Mouse (Mus musculus) midbrain, embryonic 11.5 days (tissue): Measurements from ENCODE around the gene Limk2. TPM values are rescaled to one million over a fixed set of nuclear protein-coding genes. Genes with fewer than 3 reads are reported as not detected.

Source experiments
- ATAC-seq: fragments of 200-750 bp; cut with Nextera tagmentation; 2 replicates; pipeline ENCODE4 v1.8.0; 2017; ENCODE audit warnings: moderate TSS enrichment, moderate library complexity; ENCODE audit not compliant: low FRiP score
- DNase-seq: peaks from one replicate; pipeline ENCODE4 v3.0.0; 2015; ENCODE audit warnings: low spot score; ENCODE audit errors: missing footprints
- H3K27ac ChIP-seq: fragments of 300-500 bp; sonication (generic); 2 replicates; pipeline ENCODE4 v1.5.1; 2014; ENCODE audit warnings: low read depth, low read length
- H3K27me3 ChIP-seq: fragments of 300-500 bp; sonication (generic); 2 replicates; pipeline ENCODE4 v1.6.1; 2014; ENCODE audit warnings: mild to moderate bottlenecking, low read length, moderate library complexity, mixed read lengths; ENCODE audit not compliant: control insufficient read depth, insufficient read depth
- H3K36me3 ChIP-seq: fragments of 300-500 bp; sonication (generic); 2 replicates; pipeline ENCODE4 v1.6.1; 2014; ENCODE audit warnings: mild to moderate bottlenecking, low read length, moderate library complexity, mixed read lengths; ENCODE audit not compliant: control insufficient read depth, insufficient read depth
- H3K4me1 ChIP-seq: fragments of 300-500 bp; sonication (generic); 2 replicates; pipeline ENCODE4 v1.6.1; 2014; ENCODE audit warnings: low read length; ENCODE audit not compliant: control insufficient read depth, insufficient read depth
- H3K4me2 ChIP-seq: fragments of 300-500 bp; sonication (generic); 2 replicates; pipeline ENCODE4 v1.6.1; 2014; ENCODE audit warnings: mild to moderate bottlenecking, moderate library complexity
- H3K4me3 ChIP-seq: fragments of 300-500 bp; sonication (generic); 2 replicates; pipeline ENCODE4 v1.5.1; 2014; ENCODE audit warnings: low read depth, low read length
- H3K9ac ChIP-seq: fragments of 300-500 bp; sonication (generic); 2 replicates; pipeline ENCODE4 v1.6.1; 2014; ENCODE audit warnings: low read length
- H3K9me3 ChIP-seq: fragments of 300-500 bp; sonication (generic); 2 replicates; pipeline ENCODE4 v1.6.1; 2016; ENCODE audit warnings: low read length; ENCODE audit not compliant: control insufficient read depth
- WGBS: fragments of 180-500 bp; shearing (Covaris S2); extraction: QIAGEN DNeasy Blood & Tissue Kit; methylation state at CpG from one replicate; pipeline ENCODE4 v1.1.7; 2014; 5-methylcytosine and 5-hydroxymethylcytosine counted together
- polyA plus RNA-seq: library from polyadenylated mRNA; unstranded; fragments of >200 nt; fragmentation: Nextera tagmentation; extraction: Ambion mirVana; gene quantifications from 2 replicates; pipeline ENCODE4 v1.2.1, GENCODE M21; 2014

Limk2 gene
- polyA plus RNA-seq, 1 experiment from 2014 or later, result 63.4 TPM

GRCm38 (mm10) chr11:3396562-3396961 is 12.4 kb downstream of the Limk2 start:
- Histone ChIP-seq H3K27ac (peak overlapping the region; percentile 32), H3K4me1 (peaks cover 7% of the 10 kb centered on the region; the same call in 1 of the 2 replicates), H3K27me3 (no peaks in the 10 kb centered on the region), H3K9me3 (no peaks in the 10 kb centered on the region), H3K9ac (no peak overlapping the region), H3K36me3 (no peaks in the 10 kb centered on the region), H3K4me3 (no peak overlapping the region), H3K4me2 (no peak overlapping the region)
- peak; percentile 78 for ATAC-seq
- 52% methylated on average over 8 of the region's 8 CpGs for WGBS
- peak; percentile 85 for DNase-seq

- DNase-seq (no peak), ATAC-seq (peak; percentile 76)
- Histone ChIP-seq H3K4me3 (no peak overlapping the region), H3K27ac (0 out of 2 replicates have a peak overlapping the region, but pooled peaks have one; percentile 32), H3K36me3 (no peaks in the 10 kb centered on the region), H3K9ac (no peak overlapping the region), H3K4me2 (no peak overlapping the region), H3K9me3 (no peaks in the 10 kb centered on the region), H3K27me3 (no peaks in the 10 kb centered on the region), H3K4me1 (peaks cover 7% of the 10 kb centered on the region; the same call in 1 of the 2 replicates)
- 56% methylated on average over 3 of the region's 3 CpGs for WGBS
Measured at GRCm38 (mm10) chr11:3396091-3396490, 12.9 kb downstream of the Limk2 start.

GRCm38 (mm10) chr11:3394520-3394919 is 14.5 kb downstream of the Limk2 start:
- no peak overlapping the region for H3K4me2 ChIP-seq
- 59% methylated on average over 5 of the region's 5 CpGs for WGBS
- H3K9ac ChIP-seq, result no peak overlapping the region
- H3K9me3 ChIP-seq, result no peaks in the 10 kb centered on the region
- DNase-seq, result no peak
- no peak overlapping the region for H3K27ac ChIP-seq
- ATAC-seq, result no peak
- peaks cover 7% of the 10 kb centered on the region; the same call in 1 of the 2 replicates for H3K4me1 ChIP-seq
- no peak overlapping the region for H3K4me3 ChIP-seq
- no peaks in the 10 kb centered on the region for H3K36me3 ChIP-seq
- H3K27me3 ChIP-seq, result no peaks in the 10 kb centered on the region

GRCm38 (mm10) chr11:3392526-3392925 is 16.5 kb downstream of the Limk2 start:
- Histone ChIP-seq H3K4me1 (peaks cover 7% of the 10 kb centered on the region; the same call in 1 of the 2 replicates), H3K27ac (no peak overlapping the region), H3K36me3 (no peaks in the 10 kb centered on the region), H3K27me3 (no peaks in the 10 kb centered on the region), H3K4me3 (no peak overlapping the region), H3K9ac (no peak overlapping the region), H3K9me3 (no peaks in the 10 kb centered on the region), H3K4me2 (no peak overlapping the region)
- DNase-seq (no peak), ATAC-seq (no peak)
- WGBS, result 87% methylated on average over 8 of the region's 8 CpGs

- no peaks in the 10 kb centered on the region for H3K27me3 ChIP-seq
- ATAC-seq, result no peak
Measured at GRCm38 (mm10) chr11:3390789-3391188, 18.2 kb downstream of the Limk2 start.

GRCm38 (mm10) chr11:3389996-3390395 is 19.0 kb downstream of the Limk2 start:
- DNase-seq, result no peak
- no peaks in the 10 kb centered on the region for H3K27me3 ChIP-seq
- H3K4me1 ChIP-seq, result no peaks in the 10 kb centered on the region
- no peak overlapping the region for H3K4me2 ChIP-seq
- no peak overlapping the region for H3K27ac ChIP-seq
- no peak overlapping the region for H3K9ac ChIP-seq
- no peak overlapping the region for H3K4me3 ChIP-seq
- WGBS, result 74% methylated on average over 5 of the region's 5 CpGs
- no peaks in the 10 kb centered on the region for H3K36me3 ChIP-seq
- ATAC-seq, result no peak
- H3K9me3 ChIP-seq, result no peaks in the 10 kb centered on the region

More at GRCm38 (mm10) chr11:3390789-3391188, 18.2 kb downstream of the Limk2 start:
- H3K36me3 ChIP-seq, result no peaks in the 10 kb centered on the region
- no peak for DNase-seq
- WGBS, result 91% methylated on average over 5 of the region's 5 CpGs
- H3K4me3 ChIP-seq, result no peak overlapping the region
- no peaks in the 10 kb centered on the region for H3K4me1 ChIP-seq
- no peak overlapping the region for H3K9ac ChIP-seq
- no peak overlapping the region for H3K4me2 ChIP-seq
- H3K27ac ChIP-seq, result no peak overlapping the region
- no peaks in the 10 kb centered on the region for H3K9me3 ChIP-seq

- no peak overlapping the region for H3K27ac ChIP-seq
- H3K4me2 ChIP-seq, result no peak overlapping the region
- no peaks in the 10 kb centered on the region for H3K27me3 ChIP-seq
- H3K4me1 ChIP-seq, result no peaks in the 10 kb centered on the region
- H3K36me3 ChIP-seq, result peaks cover 2% of the 10 kb centered on the region; the same call in 1 of the 2 replicates
- WGBS, result 89% methylated on average over 6 of the region's 6 CpGs
- no peak for DNase-seq
- H3K9me3 ChIP-seq, result no peaks in the 10 kb centered on the region
- H3K9ac ChIP-seq, result no peak overlapping the region
- no peak for ATAC-seq
- H3K4me3 ChIP-seq, result no peak overlapping the region
Measured at GRCm38 (mm10) chr11:3387482-3388196, 21.4 kb downstream of the Limk2 start.

GRCm38 (mm10) chr11:3386941-3387368 is 22.0 kb downstream of the Limk2 start:
- H3K4me2 ChIP-seq, result no peak overlapping the region
- H3K27me3 ChIP-seq, result no peaks in the 10 kb centered on the region
- H3K36me3 ChIP-seq, result peaks cover 2% of the 10 kb centered on the region; the same call in 1 of the 2 replicates
- no peak overlapping the region for H3K4me3 ChIP-seq
- no peaks in the 10 kb centered on the region for H3K4me1 ChIP-seq
- H3K27ac ChIP-seq, result no peak overlapping the region
- ATAC-seq, result peak; percentile 76; the same call in 1 of the 2 replicates
- WGBS, result 34% methylated on average over 4 of the region's 4 CpGs
- peak; percentile 98 for DNase-seq
- no peaks in the 10 kb centered on the region for H3K9me3 ChIP-seq
- no peak overlapping the region for H3K9ac ChIP-seq
